Mouse (Mus musculus) heart, adult 9 months (tissue): ENCODE measurements around the gene Stmn3.

Experiments
- DNase-seq, 2 experiments: peaks; one replicate each; pipeline ENCODE4 v3.0.0; 2022; ENCODE audit warnings: low spot score in 2 of 2

Gene Stmn3

GRCm38 (mm10) chr2:181286629-181287337, 27.5 kb downstream of the Stmn3 start:
- no peak for DNase-seq

- no peak for DNase-seq
Measured at GRCm38 (mm10) chr2:181279968-181280367, 34.3 kb downstream of the Stmn3 start.

- DNase-seq = no peak
Measured at GRCm38 (mm10) chr2:181277866-181278265, 36.4 kb downstream of the Stmn3 start.

- DNase-seq = peak; percentile 31 to 58
Measured at GRCm38 (mm10) chr2:181276766-181277165, 37.5 kb downstream of the Stmn3 start.

- no peak for DNase-seq
Measured at GRCm38 (mm10) chr2:181274639-181275038, 39.7 kb downstream of the Stmn3 start.

- DNase-seq = no peak
Measured at GRCm38 (mm10) chr2:181273829-181274228, 40.5 kb downstream of the Stmn3 start.

GRCm38 (mm10) chr2:181272092-181272491, 42.2 kb downstream of the Stmn3 start:
- peak; percentile 11 to 33 for DNase-seq

GRCm38 (mm10) chr2:181266839-181267238, 47.5 kb downstream of the Stmn3 start:
- DNase-seq = no peak
